15 mouse cellular contexts compared by ENCODE assay signal in genomic region chr14:105288529-105288928, GRCm38 (mm10). TPM values are rescaled to one million over a fixed set of nuclear protein-coding genes. Genes with fewer than 3 reads are reported as not detected.
DNase-seq lines count a peak whose midpoint lies in the region; ATAC-seq and TF ChIP-seq lines count a peak whose summit lies in the region.
"Had no signal": no experiment of that assay in that cellular context is flagged by ENCODE, and none has a peak within 500 bp of the region (broad histone marks: within the 10 kb centered on the region; RNA-seq: fewer than 3 reads in every experiment).

No protein-coding gene starts in this region.

- TF ChIP-seq CTCF in layer of hippocampus, adult 2 months (conservative IDR thresholded peaks at IDR 0.05) = no peak

- intact Hi-C loops in heart, postnatal 10 days (cut with DNase I) = no loop called here

- peak; percentile 27 for DNase-seq in layer of hippocampus, adult 9-11 months
- DNase-seq in layer of hippocampus, adult 2 months (ENCODE audit: low spot score in 2 of 2) = no peak
- peak; percentile 38 to 54 for DNase-seq in natural killer cell, adult 2 months (ENCODE audit: low spot score in 2 of 2)
- no peak for DNase-seq in heart, postnatal 10 days
- DNase-seq in urinary bladder, postnatal 4 days (ENCODE audit: low spot score in 2 of 2) = no peak
- DNase-seq: cerebellum, postnatal 14 days; gastrocnemius, postnatal 36 days had no signal

- no peak overlapping the region for H3K27ac ChIP-seq in layer of hippocampus, adult 2 months
- H3K27ac ChIP-seq: embryonic facial prominence, embryonic 10.5 days; hindbrain, embryonic 10.5 days; limb, embryonic 15.5 days had no signal

- ATAC-seq in CD4-positive, CD25-positive, alpha-beta regulatory T cell, adult 4 months = peak; percentile 19
- peak; percentile 2 to 68; a peak in 2 of 4 replicates for ATAC-seq in hematopoietic stem cell, adult 5-6 weeks (replicated peaks in 1 of 2; ENCODE audit: insufficient read depth in 1 of 2, low FRiP score in 2 of 2, low TSS enrichment in 1 of 2, low read depth in 1 of 2, poor library complexity in 2 of 2, severe bottlenecking in 2 of 2)
- ATAC-seq: intestine, embryonic 16.5 days had no signal

- H3K4me3 ChIP-seq in layer of hippocampus, adult 2 months = no peak overlapping the region
- H3K4me3 ChIP-seq: embryonic facial prominence, embryonic 10.5 days; heart, embryonic 12.5 days; hindbrain, embryonic 10.5 days; limb, embryonic 15.5 days; myocyte had no signal

RNA-seq across cellular contexts. Expression of gene Ndfip2, which starts 30.2 kb away (rescaled TPM):
- total RNA-seq in layer of hippocampus, adult 2 months (2021) = 10 to 100 TPM; 80.1 to 82.4 TPM
- polyA plus RNA-seq in CD4-positive, CD25-positive, alpha-beta regulatory T cell, adult 4 months (2017; shearing (Covaris generic)) = 10 to 100 TPM; 38.1 to 41.2 TPM
- 17.4 and 27.1 TPM in 2 replicates for total RNA-seq in hematopoietic stem cell, adult 5-6 weeks (2017)
- 10 to 100 TPM; 27.7 to 30.3 TPM for total RNA-seq in heart, postnatal 10 days (2021)

Comparison
In these comparisons a context has a peak if more than half of its experiments do, and no peak if none do; other contexts are left out.
1. DNase-seq: peak in layer of hippocampus, adult 9-11 months (single experiment) and natural killer cell, adult 2 months (2 of 2); none in layer of hippocampus, adult 2 months (0 of 2), heart, postnatal 10 days (0 of 2) and urinary bladder, postnatal 4 days (0 of 2).